ENCODE assay signal across 20 mouse cellular contexts in genomic region chr11:81002769-81003430, GRCm38 (mm10).
A peak's percentile ranks its signal among the peaks of the same experiment; 100 is the strongest.
DNase-seq lines count a peak whose midpoint lies in the region; ATAC-seq lines count a peak whose summit lies in the region.
"Had no signal": no experiment of that assay in that cellular context is flagged by ENCODE, and none has a peak within 500 bp of the region (broad histone marks: within the 10 kb centered on the region; RNA-seq: fewer than 3 reads in every experiment).

No protein-coding gene starts in this region.

- H3K9ac ChIP-seq in neural tube, embryonic 15.5 days (replicated peaks): no peak overlapping the region
- H3K9ac ChIP-seq: embryonic facial prominence, embryonic 13.5 days; kidney, embryonic 15.5 days had no signal

- H3K27me3 ChIP-seq in neural tube, embryonic 15.5 days (replicated peaks): no peaks in the 10 kb centered on the region
- H3K27me3 ChIP-seq: embryonic facial prominence, embryonic 13.5 days; kidney, embryonic 15.5 days; megakaryocyte, embryonic 14.5 days had no signal

- H3K9me3 ChIP-seq in neural tube, embryonic 15.5 days (replicated peaks): no peaks in the 10 kb centered on the region
- H3K9me3 ChIP-seq: embryonic facial prominence, embryonic 13.5 days; kidney, embryonic 15.5 days had no signal

- H3K4me1 ChIP-seq in neural tube, embryonic 15.5 days: peaks cover 5% of the 10 kb centered on the region
- H3K4me1 ChIP-seq: embryonic facial prominence, embryonic 13.5 days; megakaryocyte, embryonic 14.5 days had no signal

- no peak for DNase-seq in frontal cortex, postnatal 25 days (ENCODE audit: low spot score in 2 of 2)
- DNase-seq in left cerebral cortex, postnatal 14 days (ENCODE audit: low spot score in 2 of 2): peak; percentile 15 to 51
- DNase-seq in left cerebral cortex, postnatal 4 days: no peak
- peak; percentile 2 for DNase-seq in Muller cell, postnatal 12 days (ENCODE audit: inconsistent ontology term)
- no peak for DNase-seq in thymus, postnatal 4 days
- no peak for DNase-seq in liver
- DNase-seq: adrenal gland, postnatal 10 days; gastrocnemius, adult 2 months; heart, adult 11 months; heart, postnatal 4 days; lung, postnatal 10 days; thymus, adult 2 months had no signal

- no peak overlapping the region for H3K4me3 ChIP-seq in neural tube, embryonic 15.5 days (replicated peaks)
- H3K4me3 ChIP-seq: embryonic facial prominence, embryonic 13.5 days; gastrocnemius, adult 2 months; kidney, embryonic 15.5 days; layer of hippocampus, adult 2 months; megakaryocyte, embryonic 14.5 days; myocyte had no signal

- no peak overlapping the region for H3K4me2 ChIP-seq in neural tube, embryonic 15.5 days
- H3K4me2 ChIP-seq: embryonic facial prominence, embryonic 13.5 days; kidney, embryonic 15.5 days had no signal

- no peaks in the 10 kb centered on the region for H3K36me3 ChIP-seq in neural tube, embryonic 15.5 days
- H3K36me3 ChIP-seq: embryonic facial prominence, embryonic 13.5 days; kidney, embryonic 15.5 days had no signal

- H3K27ac ChIP-seq in neural tube, embryonic 15.5 days (replicated peaks): peak overlapping the region; percentile 38; the same call in 1 of the 2 replicates
- H3K27ac ChIP-seq: embryonic facial prominence, embryonic 13.5 days; gastrocnemius, adult 2 months; kidney, embryonic 15.5 days; layer of hippocampus, adult 2 months had no signal

- 30% methylated on average over 10 of the region's 10 CpGs for WGBS in neural tube, embryonic 15.5 days

- ATAC-seq in frontal cortex, adult (ENCODE audit: low TSS enrichment): peak; percentile 77; the same call in 1 of the 2 replicates
- no peak for ATAC-seq in neural tube, embryonic 15.5 days (ENCODE audit: low FRiP score)
- ATAC-seq: inflammation-experienced regulatory T-cells, adult 6 months had no signal

- intact Hi-C loops in left cerebral cortex, postnatal 14 days (cut with DNase I): no loop called here
- intact Hi-C loops in left cerebral cortex, postnatal 4 days (cut with DNase I): no loop called here

Comparison
In these comparisons a context has a peak if more than half of its experiments do, and no peak if none do; other contexts are left out.
1. DNase-seq: peak in left cerebral cortex, postnatal 14 days (2 of 2) and Muller cell, postnatal 12 days (single experiment); none in frontal cortex, postnatal 25 days (0 of 2), left cerebral cortex, postnatal 4 days (single experiment), thymus, postnatal 4 days (single experiment) and liver (single experiment).